Mouse (Mus musculus): ENCODE data around the gene A4gnt. TPM values are rescaled to one million over a fixed set of nuclear protein-coding genes. Genes with fewer than 3 reads are reported as not detected.

A4gnt gene
- polyA plus RNA-seq (2012; rRNA removed): not detected in 2 replicates

DNA sequence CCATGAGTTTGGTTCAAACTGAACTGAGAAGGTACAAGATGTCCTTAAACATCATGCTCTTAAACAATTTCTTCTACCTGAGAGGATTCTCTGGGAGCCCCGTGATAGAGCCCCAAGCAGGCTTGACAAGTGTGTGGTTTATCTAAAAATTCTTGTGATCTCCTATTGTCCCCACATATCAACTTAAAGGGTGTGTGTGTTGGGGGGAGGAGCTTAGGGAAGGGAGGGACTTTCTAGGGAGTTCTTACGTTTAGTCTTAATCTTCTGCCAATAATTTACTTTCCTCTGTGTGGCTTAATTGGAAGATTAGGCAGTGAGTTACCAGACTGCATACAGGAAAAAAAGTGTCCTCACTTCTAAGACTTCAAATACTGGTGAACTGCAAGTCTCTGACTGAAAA, at the start of gene A4gnt:
TSS of gene A4gnt (plus strand) at position 301 of the 400 bp plus-strand sequence.
- no peaks in the 10 kb centered on the region for H3K27me3 ChIP-seq (ENCODE audit: control insufficient read depth, insufficient read depth, low read length)
- no peaks in the 10 kb centered on the region for H3K36me3 ChIP-seq (ENCODE audit: control insufficient read depth, insufficient read depth, low read length)
- no peaks in the 10 kb centered on the region for H3K4me1 ChIP-seq (ENCODE audit: control insufficient read depth, insufficient read depth, insufficient read length)
- WGBS: 57% methylated on average over 2 of the region's 2 CpGs
- no peak within 1 kb of the TSS for H3K4me3 ChIP-seq (ENCODE audit: extremely low read depth, insufficient read depth, insufficient read length)
- no peak for DNase-seq (ENCODE audit: low read depth in 1 of 2, low spot score in 2 of 2)
- H3K27ac ChIP-seq (ENCODE audit: insufficient read depth, low read length): no peak within 1 kb of the TSS
- TF ChIP-seq POLR2A (IDR thresholded peaks at IDR 0.05; ENCODE audit: low read depth, low read length) (no peak), CTCF (IDR thresholded peaks at IDR 0.05; ENCODE audit: extremely low read depth, insufficient read depth, insufficient read length, insufficient replicate concordance) (no peak)

DNA sequence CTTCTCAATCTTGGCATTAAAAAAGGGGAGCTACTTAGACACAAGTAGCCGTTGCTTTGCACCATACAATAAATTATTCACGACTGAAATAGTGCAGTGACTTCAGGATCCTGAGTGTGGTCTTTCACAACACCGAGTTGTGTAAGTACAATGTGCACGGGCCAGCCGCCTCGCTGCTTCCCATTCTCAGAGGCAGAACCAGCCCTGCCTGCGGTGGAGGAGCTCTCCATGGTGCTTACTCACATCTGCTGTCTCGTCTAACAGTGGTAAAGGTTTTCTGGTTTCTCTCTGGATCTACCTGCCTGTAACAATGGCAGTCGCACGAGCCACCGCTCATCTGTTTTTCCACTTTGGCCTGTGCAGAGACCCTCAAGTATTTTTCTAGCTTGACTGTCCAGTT, 48.6 kb upstream of the A4gnt start:
- H3K27ac ChIP-seq (ENCODE audit: insufficient read depth, low read length): no peak overlapping the region
- no peaks in the 10 kb centered on the region for H3K27me3 ChIP-seq (ENCODE audit: control insufficient read depth, insufficient read depth, low read length)
- peaks cover 7% of the 10 kb centered on the region for H3K4me1 ChIP-seq (ENCODE audit: control insufficient read depth, insufficient read depth, insufficient read length)
- TF ChIP-seq CTCF (IDR thresholded peaks at IDR 0.05; ENCODE audit: extremely low read depth, insufficient read depth, insufficient read length, insufficient replicate concordance): no peak
- no peak for TF ChIP-seq POLR2A (IDR thresholded peaks at IDR 0.05; ENCODE audit: low read depth, low read length)
- no peak overlapping the region for H3K4me3 ChIP-seq (ENCODE audit: extremely low read depth, insufficient read depth, insufficient read length)
- H3K36me3 ChIP-seq (ENCODE audit: control insufficient read depth, insufficient read depth, low read length): no peaks in the 10 kb centered on the region
- 13% methylated on average over 11 of the region's 11 CpGs for WGBS
- peak in 1 of 2 experiments; percentile 60 for DNase-seq (ENCODE audit: low read depth in 1 of 2, low spot score in 2 of 2)

DNA sequence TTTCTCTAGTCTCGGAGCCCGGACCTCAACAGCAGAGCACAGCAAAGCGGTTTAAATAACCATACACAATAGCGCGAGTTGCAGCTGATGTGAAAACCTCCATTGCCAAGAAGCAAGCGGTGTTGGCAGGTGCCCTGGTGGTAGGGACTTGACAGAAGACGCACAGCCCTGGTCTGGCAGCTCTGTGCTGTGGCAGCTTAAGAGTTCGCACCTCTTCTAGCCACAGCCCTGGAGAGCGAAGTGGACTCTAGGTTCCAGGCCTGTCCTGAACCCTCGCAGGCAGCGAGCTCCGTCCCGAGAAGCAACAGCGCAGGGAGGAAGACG, 44.3 kb upstream of the A4gnt start:
- H3K27ac ChIP-seq (ENCODE audit: insufficient read depth, low read length): peak overlapping the region; percentile 97; the same call in 1 of the 2 replicates
- H3K4me3 ChIP-seq (ENCODE audit: extremely low read depth, insufficient read depth, insufficient read length): peak overlapping the region; percentile 81
- H3K36me3 ChIP-seq (ENCODE audit: control insufficient read depth, insufficient read depth, low read length): no peaks in the 10 kb centered on the region
- WGBS: 1% methylated on average over 15 of the region's 15 CpGs
- no peak for DNase-seq (ENCODE audit: low read depth in 1 of 2, low spot score in 2 of 2)
- TF ChIP-seq POLR2A (IDR thresholded peaks at IDR 0.05; ENCODE audit: low read depth, low read length) (no peak), CTCF (IDR thresholded peaks at IDR 0.05; ENCODE audit: extremely low read depth, insufficient read depth, insufficient read length, insufficient replicate concordance) (no peak)
- peaks cover 3% of the 10 kb centered on the region; the same call in 1 of the 2 replicates for H3K4me1 ChIP-seq (ENCODE audit: control insufficient read depth, insufficient read depth, insufficient read length)
- no peaks in the 10 kb centered on the region for H3K27me3 ChIP-seq (ENCODE audit: control insufficient read depth, insufficient read depth, low read length)

DNA sequence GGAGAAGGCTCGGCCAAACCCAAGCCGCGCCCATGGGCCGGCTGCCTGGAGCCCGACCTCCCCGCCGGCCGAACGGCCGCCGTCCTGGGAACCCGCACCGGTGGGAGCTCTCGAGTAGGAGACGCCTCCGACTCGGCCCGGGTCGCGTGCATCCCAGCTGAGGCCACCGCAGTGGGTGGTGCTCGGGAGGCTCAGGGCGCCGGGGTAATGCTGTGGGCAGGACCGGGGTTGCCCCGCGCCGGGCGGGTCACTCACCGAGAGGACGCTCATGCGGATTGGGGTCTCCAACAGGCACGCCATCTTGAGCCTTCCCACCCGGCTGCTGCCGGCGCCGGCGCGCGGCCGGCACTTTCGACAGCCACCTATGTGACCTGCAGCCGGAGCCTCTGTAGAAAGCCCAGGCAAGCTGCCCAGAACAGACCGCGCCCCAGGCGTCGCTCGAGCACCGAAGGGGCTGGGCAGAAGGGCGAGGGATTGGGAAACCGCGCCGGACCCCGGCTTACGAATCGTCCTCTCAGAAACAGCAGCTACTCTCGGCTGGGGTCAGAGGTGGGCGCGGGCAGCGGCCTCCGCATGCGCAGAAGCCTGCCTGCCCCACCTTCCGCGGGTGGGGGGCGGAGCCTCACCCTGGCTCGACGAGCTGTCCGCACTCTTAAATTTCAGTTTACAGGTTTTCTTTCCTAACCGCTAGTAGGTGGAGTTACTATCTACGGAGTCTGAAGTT, 43.8 kb upstream of the A4gnt start, which contains the start of gene Armc8:
TSS of gene Armc8 (minus strand) at position 553 of the 724 bp plus-strand sequence.
- no peaks in the 10 kb centered on the region for H3K36me3 ChIP-seq (ENCODE audit: control insufficient read depth, insufficient read depth, low read length)
- TF ChIP-seq CTCF (IDR thresholded peaks at IDR 0.05; ENCODE audit: extremely low read depth, insufficient read depth, insufficient read length, insufficient replicate concordance): no peak
- peak; percentile 20; the same call in 1 of the 2 replicates for TF ChIP-seq POLR2A (IDR thresholded peaks at IDR 0.05; ENCODE audit: low read depth, low read length)
- WGBS: under 1% methylated on average over 70 of the region's 70 CpGs
- peak within 1 kb of the TSS; percentile 81 for H3K4me3 ChIP-seq (ENCODE audit: extremely low read depth, insufficient read depth, insufficient read length)
- peak within 1 kb of the TSS; percentile 97 for H3K27ac ChIP-seq (ENCODE audit: insufficient read depth, low read length)
- H3K4me1 ChIP-seq (ENCODE audit: control insufficient read depth, insufficient read depth, insufficient read length): peaks cover 3% of the 10 kb centered on the region; the same call in 1 of the 2 replicates
- DNase-seq (ENCODE audit: low read depth in 1 of 2, low spot score in 2 of 2): peak; percentile 84 to 87
- no peaks in the 10 kb centered on the region for H3K27me3 ChIP-seq (ENCODE audit: control insufficient read depth, insufficient read depth, low read length)

DNA sequence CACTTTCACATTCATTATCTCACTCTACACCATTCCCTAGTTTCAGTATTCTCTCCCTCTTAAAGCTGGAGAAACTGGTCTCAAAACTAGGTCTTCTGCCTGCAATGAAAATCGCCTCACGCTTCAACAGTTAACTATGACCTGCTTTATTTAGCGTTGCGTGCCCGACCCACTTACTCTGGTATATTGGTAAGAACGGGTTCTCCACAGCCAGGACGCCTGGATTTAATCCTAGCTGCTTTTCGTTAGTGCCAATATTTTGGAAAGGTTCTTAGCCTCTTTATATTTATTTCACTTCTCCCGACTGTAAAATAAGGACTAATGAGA, 43.3 kb upstream of the A4gnt start:
- no peak for DNase-seq (ENCODE audit: low read depth in 1 of 2, low spot score in 2 of 2)
- no peaks in the 10 kb centered on the region for H3K36me3 ChIP-seq (ENCODE audit: control insufficient read depth, insufficient read depth, low read length)
- H3K4me3 ChIP-seq (ENCODE audit: extremely low read depth, insufficient read depth, insufficient read length): peak overlapping the region; percentile 81
- H3K27ac ChIP-seq (ENCODE audit: insufficient read depth, low read length): peak overlapping the region; percentile 92
- TF ChIP-seq CTCF (IDR thresholded peaks at IDR 0.05; ENCODE audit: extremely low read depth, insufficient read depth, insufficient read length, insufficient replicate concordance) (no peak), POLR2A (IDR thresholded peaks at IDR 0.05; ENCODE audit: low read depth, low read length) (no peak)
- H3K27me3 ChIP-seq (ENCODE audit: control insufficient read depth, insufficient read depth, low read length): no peaks in the 10 kb centered on the region
- H3K4me1 ChIP-seq (ENCODE audit: control insufficient read depth, insufficient read depth, insufficient read length): peaks cover 3% of the 10 kb centered on the region; the same call in 1 of the 2 replicates
- 1% methylated on average over 9 of the region's 9 CpGs for WGBS

DNA sequence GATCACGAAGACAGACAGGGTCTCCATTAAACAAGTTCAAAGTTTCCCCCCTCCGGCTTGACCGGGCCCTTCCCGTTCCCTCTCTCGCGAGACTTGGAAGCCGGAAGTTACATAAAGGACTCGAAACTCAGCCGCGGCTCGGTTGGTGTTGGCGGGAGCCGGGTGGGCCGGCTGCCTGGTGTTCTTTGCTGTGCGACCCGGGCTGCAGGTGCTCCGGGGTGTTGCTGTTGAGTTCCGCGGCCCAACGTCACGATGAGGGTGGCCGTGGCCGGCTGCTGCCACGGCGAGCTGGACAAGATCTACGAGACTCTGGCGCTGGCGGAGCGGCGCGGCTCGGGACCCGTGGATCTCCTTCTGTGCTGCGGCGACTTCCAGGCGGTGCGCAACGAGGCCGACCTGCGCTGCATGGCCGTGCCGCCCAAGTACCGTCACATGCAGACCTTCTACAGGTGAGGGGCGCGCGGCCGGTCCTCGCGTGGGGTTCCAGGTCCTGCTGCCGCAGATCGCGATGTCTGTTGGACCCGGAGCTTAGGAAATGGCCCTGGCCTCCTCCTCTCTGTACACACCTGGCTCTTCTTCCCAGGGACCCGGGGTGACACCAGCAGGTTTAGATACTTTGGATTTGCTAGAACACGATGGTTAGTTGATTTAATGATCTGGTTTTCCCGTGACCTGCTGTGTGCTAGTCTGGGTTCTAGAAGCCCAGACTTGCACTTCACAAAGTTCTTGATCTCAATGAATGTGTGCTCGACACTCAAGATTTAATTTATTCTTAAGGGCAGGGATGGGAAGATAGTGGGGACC, 36.4 kb upstream of the A4gnt start, which contains the start of gene Dbr1:
TSS of gene Dbr1 (plus strand) at position 123 of the 804 bp plus-strand sequence.
- Histone ChIP-seq H3K36me3 (ENCODE audit: control insufficient read depth, insufficient read depth, low read length) (peaks cover 8% of the 10 kb centered on the region), H3K27ac (ENCODE audit: insufficient read depth, low read length) (peak within 1 kb of the TSS; percentile 87), H3K4me1 (ENCODE audit: control insufficient read depth, insufficient read depth, insufficient read length) (peaks cover 4% of the 10 kb centered on the region; the same call in 1 of the 2 replicates), H3K4me3 (ENCODE audit: extremely low read depth, insufficient read depth, insufficient read length) (peak within 1 kb of the TSS; percentile 79), H3K27me3 (ENCODE audit: control insufficient read depth, insufficient read depth, low read length) (no peaks in the 10 kb centered on the region)
- WGBS: under 1% methylated on average over 57 of the region's 57 CpGs
- TF ChIP-seq POLR2A (IDR thresholded peaks at IDR 0.05; ENCODE audit: low read depth, low read length) (peak; percentile 73), CTCF (IDR thresholded peaks at IDR 0.05; ENCODE audit: extremely low read depth, insufficient read depth, insufficient read length, insufficient replicate concordance) (no peak)
- peak; percentile 83 to 91 for DNase-seq (ENCODE audit: low read depth in 1 of 2, low spot score in 2 of 2)

All from spleen, adult 2 months (tissue).